Mouse (Mus musculus) hindlimb bud, embryonic 11.5 days (tissue): ENCODE measurements around the gene Rcc1.

Source experiments
- DNase-seq: peaks from one replicate; pipeline ENCODE4 v3.0.0-alpha.2; 2012; ENCODE audit warnings: low read depth, low spot score; ENCODE audit errors: extremely low spot score

Rcc1 gene

DNA sequence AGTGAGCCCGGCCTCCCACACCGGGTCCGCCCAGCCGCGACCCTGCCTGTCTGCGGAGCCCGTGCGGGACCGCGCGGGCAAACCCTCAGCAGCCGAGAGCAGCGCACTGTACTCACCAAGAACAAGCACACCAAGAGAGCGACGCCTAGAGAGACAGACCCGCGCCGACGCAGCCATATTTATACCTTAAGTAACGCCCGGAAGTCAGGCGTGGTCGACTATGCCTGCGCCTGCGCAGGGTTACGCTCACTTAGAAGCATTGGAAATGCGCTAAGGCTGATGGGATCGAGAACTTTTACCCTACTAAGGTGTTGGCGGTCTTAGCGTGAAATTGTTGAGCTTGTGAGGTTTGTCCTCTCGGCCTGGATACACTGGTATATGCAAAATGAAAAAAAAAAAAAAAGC, at the start of gene Rcc1:
TSS of gene Rcc1 (minus strand) at position 125 of the 405 bp plus-strand sequence.
- peak; percentile 86 for DNase-seq

DNA sequence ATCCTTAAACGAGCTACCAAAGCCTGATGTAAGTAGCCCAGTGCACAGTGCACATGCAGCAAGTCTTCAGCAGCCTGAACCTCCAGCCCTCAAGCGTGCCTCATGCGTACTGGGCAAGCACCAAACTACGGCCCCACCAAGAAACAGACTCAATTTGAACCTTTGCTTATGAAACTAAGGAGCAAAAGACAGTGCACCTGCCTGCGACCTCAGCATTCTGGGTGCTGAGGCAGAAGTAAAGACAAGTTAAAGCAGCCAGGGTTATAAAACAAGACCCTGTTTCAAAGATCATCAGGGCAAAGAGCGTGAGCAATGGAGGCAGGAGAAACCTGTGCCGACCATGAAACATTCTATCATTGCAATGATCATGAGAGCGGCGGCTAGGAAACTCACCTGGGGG, 47.6 kb upstream of the Rcc1 start:
- no peak for DNase-seq

DNA sequence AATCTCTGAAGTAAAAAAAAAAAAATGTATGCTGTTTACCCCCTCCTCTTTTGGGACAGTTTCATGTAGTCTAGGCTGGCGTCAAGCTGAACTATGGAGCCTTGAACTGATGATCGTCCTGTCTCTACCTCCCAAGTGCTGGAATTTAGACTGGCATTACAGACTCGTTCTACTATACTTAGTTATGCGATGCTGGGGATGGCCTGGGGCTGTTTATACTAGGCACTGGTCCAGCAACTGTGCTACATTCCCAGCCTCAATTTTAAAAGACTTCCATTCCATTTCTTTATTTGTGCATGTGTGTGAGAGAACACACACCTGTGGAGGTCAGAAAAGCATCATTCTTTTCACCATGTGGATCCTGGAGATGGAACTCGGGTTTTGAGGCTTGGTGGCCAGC, 45.5 kb upstream of the Rcc1 start:
- no peak for DNase-seq

DNA sequence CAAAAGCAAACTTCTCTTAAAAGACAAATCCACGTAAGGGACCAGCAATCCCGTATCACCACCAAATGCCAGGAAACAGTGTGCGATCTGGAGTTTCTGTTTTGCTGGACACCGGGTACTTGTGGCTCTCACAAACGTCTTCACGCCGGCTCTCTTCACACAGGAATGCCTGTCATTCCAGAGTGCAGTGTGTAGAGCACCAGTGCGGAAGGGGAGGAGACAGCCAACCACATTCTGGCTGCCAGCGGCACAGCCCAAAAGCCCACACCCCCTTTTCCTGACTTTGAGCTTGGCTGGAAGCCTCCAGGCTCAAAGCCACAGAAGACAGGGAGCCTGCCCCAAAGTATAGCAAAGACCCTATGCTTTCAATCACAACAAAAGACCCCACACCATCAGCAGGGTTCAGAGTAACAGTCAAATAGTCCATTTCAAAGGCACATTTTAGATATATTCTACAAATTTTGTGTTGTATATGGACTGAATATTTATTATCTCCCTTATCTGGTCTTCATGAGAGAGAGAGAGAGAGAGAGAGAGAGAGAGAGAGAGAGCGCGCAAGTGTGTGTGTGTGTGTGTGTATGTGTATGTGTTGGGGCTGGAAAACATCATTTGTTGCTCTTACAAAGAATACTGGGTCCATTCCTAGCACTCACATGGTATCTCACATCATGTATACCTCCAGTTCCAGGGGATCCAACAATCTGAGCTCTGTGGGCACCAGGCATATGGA, 44.8 kb upstream of the Rcc1 start:
- DNase-seq, result no peak

DNA sequence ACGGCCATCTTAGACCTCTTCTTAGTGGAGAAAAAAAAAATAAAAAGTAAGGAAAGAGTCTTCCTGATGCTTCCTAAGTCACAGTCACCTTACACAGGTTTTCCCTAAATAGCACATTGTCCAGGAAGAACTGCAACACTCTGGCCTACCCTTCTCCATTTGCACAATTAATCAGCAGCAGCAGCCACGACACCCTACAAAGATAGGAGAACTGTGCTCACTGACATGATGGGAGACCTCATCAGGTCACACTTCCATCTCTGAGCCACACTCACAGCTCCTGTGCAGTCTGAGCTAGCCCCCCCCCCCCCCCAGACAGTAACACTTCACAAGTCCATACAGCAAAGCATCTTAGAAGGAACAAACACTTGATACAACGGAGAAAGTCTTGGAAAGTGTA, 43.7 kb upstream of the Rcc1 start:
- no peak for DNase-seq

DNA sequence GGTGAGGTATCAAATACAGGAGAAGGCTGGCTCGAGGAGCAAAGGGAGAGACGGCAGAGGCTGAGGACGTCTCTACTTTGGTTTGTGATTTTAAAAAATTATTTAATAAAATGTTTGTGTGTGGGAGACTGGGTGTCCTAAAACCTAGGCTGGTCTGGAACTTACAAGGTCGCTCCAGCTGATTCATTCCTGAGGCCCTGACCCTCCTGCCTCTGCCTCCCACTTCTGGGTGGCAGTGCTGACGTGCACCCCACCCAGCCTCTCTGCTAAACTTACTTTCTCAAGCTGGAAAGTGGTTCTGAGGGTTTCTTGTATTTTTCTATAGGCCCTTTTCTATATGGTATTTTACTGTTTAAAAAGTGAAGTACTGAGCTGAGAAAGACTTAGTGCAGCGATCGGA, 42.8 kb upstream of the Rcc1 start:
- no peak for DNase-seq

DNA sequence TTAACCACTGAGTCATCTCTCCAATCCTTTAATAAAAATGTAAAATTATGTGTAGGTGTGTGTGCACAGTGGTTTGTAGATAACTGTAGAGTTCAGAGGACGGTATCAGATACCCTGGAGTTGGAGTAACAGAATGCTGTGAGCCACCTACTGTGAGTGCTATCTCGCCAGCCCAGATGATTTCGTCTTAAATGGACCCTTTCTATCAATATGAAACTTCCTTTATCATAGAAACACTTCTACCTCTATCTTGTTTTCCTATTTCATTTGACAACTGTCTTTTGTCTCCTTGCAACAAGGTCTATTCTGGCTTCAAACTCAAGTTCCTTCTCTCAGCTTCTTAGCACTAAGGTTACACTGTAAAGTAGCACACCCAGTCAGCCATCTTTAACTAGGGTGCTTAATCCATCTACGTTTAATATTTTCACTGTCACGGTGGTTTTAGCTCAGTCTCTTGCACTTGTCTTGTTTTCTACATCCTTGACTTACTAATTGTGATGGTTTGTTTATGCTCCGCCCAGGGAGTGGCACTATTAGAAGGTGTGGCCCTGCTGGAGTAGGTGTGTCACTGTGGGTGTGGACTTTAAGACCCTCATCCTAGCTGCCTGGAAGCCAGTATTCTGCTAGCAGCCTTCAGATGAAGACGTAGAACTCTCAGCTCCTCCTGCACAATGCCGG, 37.8 kb upstream of the Rcc1 start:
- no peak for DNase-seq

DNA sequence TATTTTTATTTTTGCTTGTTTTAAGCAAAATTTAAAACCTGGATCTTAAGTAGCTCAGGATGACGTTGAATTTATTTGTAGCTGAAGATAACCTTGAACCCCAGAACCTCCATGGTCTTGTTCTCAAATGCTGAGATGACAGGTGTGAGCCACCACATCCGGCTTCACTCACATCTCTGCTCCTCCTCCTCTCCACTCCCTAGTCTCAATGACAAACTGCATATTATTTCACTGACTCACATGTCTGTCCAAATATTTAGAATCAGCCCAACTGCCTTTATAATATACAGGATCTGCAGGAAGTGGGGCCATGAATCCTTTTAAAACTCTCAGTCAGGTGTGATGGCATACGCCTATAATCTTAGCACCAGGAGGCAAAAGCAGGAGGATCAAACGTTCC, 35.9 kb upstream of the Rcc1 start:
- DNase-seq, result no peak

DNA sequence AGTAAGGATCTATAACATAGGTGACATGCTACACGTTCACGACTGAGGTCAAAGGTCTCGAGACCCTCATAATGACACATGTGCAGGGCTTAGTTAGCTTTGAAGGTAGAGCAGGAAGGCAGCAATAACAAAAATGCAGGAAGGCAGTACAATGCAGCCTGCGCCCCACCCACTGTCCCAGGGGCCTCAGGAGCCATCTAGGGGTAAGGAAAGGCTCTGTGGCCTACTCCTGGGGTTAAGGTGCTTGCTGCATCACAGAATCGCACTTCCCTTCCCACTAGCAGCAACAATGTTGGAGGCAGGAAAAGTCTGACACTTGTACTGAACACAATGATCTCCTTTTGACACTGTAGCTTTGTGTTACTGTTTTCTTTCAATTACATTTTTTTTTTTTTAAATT, 34.2 kb upstream of the Rcc1 start:
- no peak for DNase-seq

DNA sequence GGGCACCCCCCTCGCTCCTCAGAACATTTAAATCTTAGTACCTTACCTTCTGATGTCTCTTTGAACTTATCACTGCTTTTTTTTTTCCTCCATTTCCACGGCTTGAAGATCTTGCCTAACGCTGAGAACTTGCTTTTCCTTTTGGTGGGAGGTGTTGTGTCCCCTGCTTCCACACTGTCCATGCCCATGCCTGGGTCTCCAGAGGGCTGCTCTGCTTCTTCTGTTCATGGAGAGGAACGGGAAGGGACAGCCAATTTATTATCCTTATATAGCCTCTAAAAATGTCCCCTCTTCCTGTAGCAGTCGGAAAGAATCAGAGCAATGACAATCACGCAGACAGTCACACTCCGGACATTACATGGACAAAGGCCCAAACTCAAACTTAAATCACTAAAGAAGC, 33.4 kb upstream of the Rcc1 start:
- DNase-seq, result no peak

DNA sequence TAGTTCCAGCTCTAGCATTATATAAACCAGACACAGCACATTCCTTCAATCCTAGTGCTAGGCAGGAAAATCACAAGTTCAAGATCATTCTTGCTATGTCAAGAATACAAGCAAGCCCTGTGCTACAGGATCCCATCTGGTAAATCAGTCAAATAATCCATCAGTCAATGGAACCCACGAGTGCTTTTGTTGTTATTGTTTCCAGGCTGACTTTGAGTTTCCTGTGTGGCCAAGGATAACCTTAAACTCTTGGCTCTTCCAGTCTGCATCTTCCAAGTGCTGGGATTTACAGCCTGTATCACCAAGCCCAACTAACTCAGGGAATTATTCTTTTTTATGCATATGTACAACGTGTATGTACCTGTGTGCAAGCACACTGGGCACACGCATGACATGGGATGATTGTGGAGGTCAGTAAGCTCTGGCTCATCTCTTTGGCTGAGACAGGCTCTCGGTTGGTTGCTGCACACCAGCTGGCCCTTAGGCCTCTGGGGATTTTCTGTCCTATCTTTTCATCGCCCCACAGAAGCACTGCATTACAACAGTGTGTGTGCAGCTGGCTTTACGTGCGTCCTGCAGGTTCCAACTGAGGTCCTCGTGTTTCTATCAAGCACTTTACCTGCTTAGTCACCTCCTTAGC, 32.5 kb upstream of the Rcc1 start:
- no peak for DNase-seq

DNA sequence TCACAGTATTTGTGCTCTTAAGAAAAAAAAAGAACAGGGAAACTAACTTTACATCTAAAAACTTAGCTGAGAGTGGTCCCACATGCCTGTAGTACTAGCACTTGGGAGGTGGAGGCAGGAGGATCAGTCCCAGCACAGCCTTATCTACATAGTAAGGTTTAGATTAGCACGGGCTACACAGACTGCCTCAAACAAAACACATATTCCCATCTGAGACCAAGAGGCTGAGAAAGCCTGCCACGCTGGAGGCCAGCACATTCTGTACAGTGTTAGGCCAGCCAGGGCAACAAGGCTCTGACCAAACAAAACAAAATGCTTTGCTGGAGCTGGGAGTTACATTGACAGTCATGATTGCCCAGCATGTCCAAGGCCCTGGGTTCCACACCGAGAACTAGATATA, 30.1 kb upstream of the Rcc1 start:
- no peak for DNase-seq

DNA sequence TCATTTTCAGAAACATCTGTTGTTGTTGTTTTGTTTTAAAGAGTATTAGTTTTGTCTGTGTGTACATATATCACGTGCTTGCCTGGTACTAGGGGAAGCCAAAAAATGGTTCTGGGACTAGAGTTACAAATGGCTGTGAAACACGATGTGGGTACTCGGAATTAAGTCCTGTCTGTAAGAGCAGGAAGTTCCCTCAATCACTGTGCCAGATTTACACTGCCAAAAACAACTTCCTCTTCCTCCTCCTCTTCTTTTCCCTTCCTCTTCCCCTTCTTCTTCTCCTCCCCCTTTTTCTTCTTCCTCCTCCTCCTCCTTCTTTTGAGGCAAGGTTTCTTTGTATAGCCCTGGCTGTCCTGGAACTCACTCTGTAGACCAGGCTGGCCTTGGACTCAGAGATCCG, 28.9 kb upstream of the Rcc1 start:
- DNase-seq, result no peak

DNA sequence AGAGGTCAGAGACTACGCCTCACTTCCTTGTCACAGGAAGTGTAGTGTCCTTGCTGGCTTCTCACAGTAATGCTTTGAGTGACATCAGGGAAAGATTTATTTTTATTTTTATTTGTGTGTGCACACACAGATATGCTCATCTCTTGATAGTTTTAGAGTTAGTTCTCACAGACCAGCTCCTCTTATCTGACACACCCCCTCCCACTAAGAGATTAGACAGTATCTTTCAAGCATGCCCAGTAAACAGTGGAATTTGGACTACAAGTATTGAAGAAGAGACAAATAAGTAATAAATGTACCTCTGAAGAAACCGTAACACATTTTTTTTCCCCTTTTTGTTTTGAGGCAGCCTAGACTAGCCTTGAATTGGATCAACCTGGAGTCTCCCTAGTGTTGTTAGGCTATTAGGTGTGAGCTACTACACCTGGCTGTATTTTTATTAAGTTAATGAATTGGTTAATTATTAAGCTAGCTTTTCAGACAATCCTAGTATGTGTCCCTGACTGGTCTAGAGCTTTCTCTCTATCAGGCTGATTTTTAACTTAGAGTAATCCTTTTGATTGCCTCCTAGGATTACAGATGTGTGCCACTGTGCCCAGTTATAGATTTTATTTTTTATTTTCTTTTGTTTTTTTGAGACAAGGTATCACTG, 27.7 kb upstream of the Rcc1 start:
- no peak for DNase-seq

DNA sequence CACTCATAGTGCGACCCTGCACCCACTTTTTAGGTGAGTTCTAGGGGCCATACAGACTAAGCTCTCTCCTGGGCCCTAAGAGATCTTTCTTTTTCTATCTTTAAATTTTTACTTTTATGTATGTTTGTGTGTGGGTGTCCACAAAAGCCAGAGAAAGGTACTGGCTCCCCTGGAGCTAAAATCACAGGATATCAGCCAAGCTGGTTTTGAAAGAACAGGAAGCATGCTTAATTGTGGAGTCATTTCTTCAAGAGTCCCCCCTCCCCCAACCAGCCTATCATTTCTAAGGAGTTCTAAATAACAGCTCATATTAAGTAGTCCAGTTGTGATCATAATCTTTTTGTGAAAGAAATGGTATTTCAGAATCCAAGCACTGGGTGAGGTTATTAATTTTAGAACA, 20.4 kb upstream of the Rcc1 start:
- no peak for DNase-seq

DNA sequence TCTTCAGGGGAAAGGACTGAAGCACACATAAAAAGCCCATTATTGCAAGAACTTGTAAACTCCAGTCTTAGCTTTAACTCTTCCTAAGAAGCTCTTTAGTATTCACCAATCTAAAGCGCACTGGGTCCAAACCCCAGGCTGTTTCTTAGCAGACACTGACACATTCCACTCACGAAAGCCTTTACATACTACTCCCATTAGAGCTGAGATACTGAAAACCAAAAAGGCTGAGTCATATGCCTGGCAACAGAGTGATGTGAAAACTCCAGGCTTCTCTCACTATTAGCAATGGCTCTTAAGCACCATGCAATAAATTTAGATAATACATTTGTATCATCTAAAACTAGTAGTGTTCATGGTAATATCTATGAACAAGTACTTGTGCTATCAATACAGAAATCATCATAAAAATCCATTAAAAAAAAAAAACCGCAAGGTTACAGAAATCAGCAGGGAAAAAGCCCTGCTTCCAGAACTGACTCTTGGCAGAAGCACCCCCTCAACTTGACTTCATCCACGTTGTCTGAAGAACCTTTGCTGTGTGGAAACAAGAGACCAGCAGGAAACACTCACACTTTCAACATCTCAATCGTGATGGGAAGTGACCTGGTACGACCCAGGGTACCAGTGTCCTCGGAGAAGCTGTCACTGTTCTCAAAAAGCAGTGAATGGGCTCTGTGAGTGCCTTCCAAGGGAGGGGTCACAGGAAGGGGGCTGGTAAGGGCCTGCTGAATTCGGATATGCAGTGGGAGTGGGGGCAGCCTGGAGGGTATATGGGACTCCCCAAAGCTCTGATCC, 16.7 kb upstream of the Rcc1 start:
- no peak for DNase-seq

DNA sequence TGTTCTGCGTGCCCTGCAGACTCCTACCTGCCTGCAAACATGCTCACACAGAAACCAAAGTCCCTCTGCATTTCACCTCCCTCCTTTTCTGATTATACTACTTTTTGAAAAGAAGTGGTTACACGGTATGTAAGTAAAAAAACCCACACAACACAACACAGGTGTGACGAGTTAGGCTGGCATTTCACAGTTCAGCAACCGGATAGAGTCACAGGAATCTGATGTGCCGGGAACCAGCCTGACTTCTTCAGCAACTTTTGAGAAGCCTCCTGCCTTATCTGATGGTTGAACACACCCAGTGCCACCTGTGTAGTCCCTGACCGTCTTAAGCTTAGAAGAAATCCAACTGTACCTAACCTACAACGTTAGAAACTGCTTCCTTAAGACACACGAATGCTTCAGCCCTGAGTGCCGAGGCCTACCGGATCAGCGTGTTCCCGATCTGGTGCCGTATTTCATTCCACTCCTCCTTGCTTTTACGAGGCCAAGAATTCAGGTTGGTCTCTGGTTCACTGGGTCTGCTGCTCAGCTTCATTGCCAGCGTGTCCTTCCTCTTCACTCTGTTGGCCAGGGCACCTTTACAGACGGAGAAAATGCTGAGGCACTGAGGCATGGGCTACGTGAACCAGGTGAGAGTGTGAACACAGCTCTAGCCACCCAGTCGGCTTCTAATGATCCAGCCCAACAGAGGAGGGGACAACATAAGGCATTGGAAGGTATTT, 14.2 kb upstream of the Rcc1 start:
- DNase-seq, result no peak

DNA sequence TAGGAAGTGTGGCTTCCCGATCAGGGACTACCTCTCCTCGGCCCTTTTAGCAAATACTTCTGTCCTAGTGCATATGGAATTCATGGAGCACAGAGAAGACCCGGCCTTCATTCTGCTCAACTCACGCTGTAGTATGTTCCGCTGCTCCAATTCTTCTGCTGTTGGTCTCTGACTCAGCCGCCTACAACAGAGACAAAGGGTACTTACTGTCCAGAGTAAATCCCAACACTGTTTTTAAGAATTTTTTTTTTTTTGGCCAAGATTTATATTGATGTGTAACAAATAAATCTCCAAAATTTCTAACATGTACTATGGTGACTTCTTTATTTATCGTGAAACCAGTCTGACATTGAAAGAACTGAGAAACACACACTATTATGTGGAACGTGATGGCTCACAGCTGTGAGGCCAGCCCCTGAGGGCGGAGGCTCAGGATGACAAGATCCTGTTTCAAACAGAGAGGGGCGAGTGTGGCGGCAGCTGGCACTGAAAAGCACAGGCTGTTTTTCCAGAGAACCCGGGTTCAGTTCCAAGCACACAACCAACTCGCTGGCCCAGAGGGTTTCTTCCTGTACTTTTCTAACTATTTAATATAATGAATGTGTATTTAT, 12.2 kb upstream of the Rcc1 start:
- DNase-seq, result no peak

DNA sequence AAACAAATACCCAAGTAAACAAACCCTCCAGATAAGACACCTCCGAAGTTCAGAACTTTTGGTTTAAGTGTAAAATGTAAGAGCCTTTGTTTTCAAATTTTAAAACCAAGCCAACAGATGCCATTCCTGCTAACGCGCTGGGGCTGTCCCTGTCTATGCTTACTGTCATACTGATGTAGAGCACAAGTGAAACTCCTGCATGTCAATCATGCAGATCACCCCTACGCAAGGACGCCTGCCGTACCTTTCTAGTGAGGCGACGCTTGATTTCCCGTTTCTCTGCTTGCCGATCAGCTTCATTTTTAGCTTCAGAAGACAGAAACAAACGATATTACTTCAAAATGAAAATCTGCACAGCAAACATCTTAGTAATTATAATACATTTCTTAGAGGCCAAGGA, 10.1 kb upstream of the Rcc1 start:
- DNase-seq, result no peak

DNA sequence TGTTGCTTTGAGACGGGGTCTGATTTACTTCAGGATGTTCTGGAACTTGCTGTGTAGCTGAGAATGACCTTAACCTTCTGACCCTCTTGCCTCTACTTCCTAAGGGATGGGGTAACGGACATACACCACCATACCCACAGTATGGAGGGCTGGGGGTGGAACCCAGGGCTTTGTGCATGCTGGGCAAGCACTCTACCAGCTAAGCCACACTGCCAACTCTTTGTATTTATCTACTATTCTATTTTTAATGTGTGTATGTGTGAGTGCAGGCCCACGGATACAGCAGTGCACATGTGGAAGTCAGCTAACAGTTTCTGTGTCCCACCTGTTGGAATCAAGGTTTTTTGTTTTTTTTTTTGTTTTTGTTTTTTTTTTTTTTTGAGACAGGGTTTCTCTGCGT, 6.1 kb upstream of the Rcc1 start:
- no peak for DNase-seq
